Mouse (Mus musculus) ES-E14 (cell line): ENCODE results near the gene Gnas.

ENCODE experiments used
- CHD2 ChIP-seq: IDR thresholded peaks from 2 replicates; pipeline ENCODE4 v1.6.1; 2014; ENCODE audit warnings: mild to moderate bottlenecking, low read depth, low read length, inconsistent platforms
- HCFC1 ChIP-seq: IDR thresholded peaks from 2 replicates; pipeline ENCODE4 v1.6.1; 2012; ENCODE audit warnings: low read length, inconsistent platforms, borderline replicate concordance; ENCODE audit not compliant: insufficient read depth
- ZC3H11A ChIP-seq: IDR thresholded peaks from 2 replicates; pipeline ENCODE4 v1.6.1; 2012; ENCODE audit warnings: low read depth, mild to moderate bottlenecking, inconsistent platforms, low read length, borderline replicate concordance
- ZNF384 ChIP-seq: IDR thresholded peaks from 2 replicates; pipeline ENCODE4 v1.6.1; 2012; ENCODE audit warnings: low read depth, low read length, inconsistent platforms

DNA sequence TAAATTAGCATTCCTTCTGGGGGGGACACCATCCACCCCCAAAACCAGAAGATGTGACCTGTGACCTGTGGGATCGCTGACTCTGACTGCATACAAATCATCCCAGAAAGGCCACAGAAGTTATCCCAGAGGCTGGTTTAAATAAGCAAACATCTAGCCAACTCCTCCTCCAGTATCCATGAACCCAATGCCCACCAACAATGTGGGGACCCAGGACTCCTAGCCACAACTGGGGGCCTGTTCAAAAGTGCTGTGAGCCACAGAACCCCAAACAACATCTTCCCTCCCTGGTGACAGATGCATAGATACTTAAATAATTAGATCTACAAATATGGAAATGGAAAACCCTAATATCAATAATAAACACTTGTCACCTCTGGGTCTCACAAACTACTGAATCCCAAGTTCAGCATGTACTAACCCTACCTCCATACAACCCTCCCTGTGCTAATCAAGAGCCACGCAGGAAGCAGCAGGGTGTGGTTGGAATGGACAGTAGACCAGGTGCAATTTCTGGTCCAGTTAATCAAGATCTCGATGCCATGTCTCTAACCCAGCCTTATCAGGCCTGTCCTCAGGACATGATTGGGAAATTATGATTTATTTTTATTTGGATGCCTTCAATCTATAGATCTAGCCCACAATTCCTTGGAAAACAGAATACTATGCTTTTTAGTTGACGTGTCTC, 56.9 kb downstream of the Gnas start:
- TF ChIP-seq CHD2 (no peak), ZC3H11A (no peak), HCFC1 (no peak), ZNF384 (no peak)
